Mouse (Mus musculus) adrenal gland, adult (tissue): ENCODE data around the gene Mef2d.

ENCODE experiments used
- DNase-seq, 2 experiments: peaks; one replicate each; pipeline ENCODE4 v3.0.0; 2022 to 2023; ENCODE audit warnings: low spot score in 1 of 2; ENCODE audit not compliant: inconsistent age in 2 of 2

The Mef2d gene

GRCm38 (mm10) chr3:88136945-88137494 is 5.2 kb upstream of the Mef2d start:
- peak; percentile 61 to 87 for DNase-seq

GRCm38 (mm10) chr3:88137821-88138220 is 4.4 kb upstream of the Mef2d start:
- peak in 1 of 2 experiments; percentile 73 for DNase-seq

GRCm38 (mm10) chr3:88138336-88139242 is 3.6 kb upstream of the Mef2d start:
- DNase-seq: peak; percentile 97 to 99

GRCm38 (mm10) chr3:88139243-88140177 is 2.7 kb upstream of the Mef2d start:
- no peak for DNase-seq

- peak in 1 of 2 experiments; percentile 76 for DNase-seq
Measured at GRCm38 (mm10) chr3:88140178-88140902, 1.8 kb upstream of the Mef2d start.

GRCm38 (mm10) chr3:88140903-88141430 is 1.2 kb upstream of the Mef2d start:
- DNase-seq: peak in 1 of 2 experiments; percentile 67

- DNase-seq: no peak
Measured at GRCm38 (mm10) chr3:88141439-88141786, 759 bp upstream of the Mef2d start.

- DNase-seq: no peak
Measured at GRCm38 (mm10) chr3:88142546-88142915, 359 bp downstream of the Mef2d start.

GRCm38 (mm10) chr3:88142916-88143771 is 972 bp downstream of the Mef2d start:
- DNase-seq: peak; percentile 87 to 95

GRCm38 (mm10) chr3:88143961-88144486 is 1.9 kb downstream of the Mef2d start:
- DNase-seq: peak; percentile 68 to 89

- peak; percentile 51 to 73 for DNase-seq
Measured at GRCm38 (mm10) chr3:88144648-88145410, 2.7 kb downstream of the Mef2d start.

- peak; percentile 77 to 82 for DNase-seq
Measured at GRCm38 (mm10) chr3:88145411-88145782, 3.2 kb downstream of the Mef2d start.

- DNase-seq: peak; percentile 83 to 90
Measured at GRCm38 (mm10) chr3:88145952-88146351, 3.8 kb downstream of the Mef2d start.

GRCm38 (mm10) chr3:88146376-88147112 is 4.4 kb downstream of the Mef2d start:
- no peak for DNase-seq

GRCm38 (mm10) chr3:88147444-88147843 is 5.3 kb downstream of the Mef2d start:
- DNase-seq: no peak

GRCm38 (mm10) chr3:88147866-88148265 is 5.7 kb downstream of the Mef2d start:
- no peak for DNase-seq

- DNase-seq: peak in 1 of 2 experiments; percentile 58
Measured at GRCm38 (mm10) chr3:88148354-88148753, 6.2 kb downstream of the Mef2d start.
